Mouse (Mus musculus): ENCODE measurements around the gene Hip1.

Gene Hip1

GRCm38 (mm10) chr5:135544865-135545797 is at the start of gene Hip1:
Gene Hip1 (minus strand): TSS chr5:135545120.
- peak; percentile 92 for DNase-seq (ENCODE audit: low spot score)

GRCm38 (mm10) chr5:135589996-135590784 is 45.3 kb upstream of the Hip1 start:
- DNase-seq (ENCODE audit: low spot score) = no peak

- no peak for DNase-seq (ENCODE audit: low spot score)
These were observed 42.8 kb upstream of the Hip1 start for GRCm38 (mm10) chr5:135587764-135588163.

- DNase-seq (ENCODE audit: low spot score) = no peak
These were observed 40.8 kb upstream of the Hip1 start for GRCm38 (mm10) chr5:135585691-135586090.

GRCm38 (mm10) chr5:135582330-135582729 is 37.4 kb upstream of the Hip1 start:
- DNase-seq (ENCODE audit: low spot score) = no peak

GRCm38 (mm10) chr5:135579331-135579751 is 34.4 kb upstream of the Hip1 start:
- DNase-seq (ENCODE audit: low spot score) = no peak

GRCm38 (mm10) chr5:135576055-135576454 is 31.1 kb upstream of the Hip1 start:
- no peak for DNase-seq (ENCODE audit: low spot score)

GRCm38 (mm10) chr5:135573006-135573405 is 28.1 kb upstream of the Hip1 start, which contains the start of gene Ccl24:
Gene Ccl24 (minus strand): TSS chr5:135573049.
- DNase-seq (ENCODE audit: low spot score) = no peak

GRCm38 (mm10) chr5:135568698-135569097 is 23.8 kb upstream of the Hip1 start:
- no peak for DNase-seq (ENCODE audit: low spot score)

GRCm38 (mm10) chr5:135567556-135568265 is 22.8 kb upstream of the Hip1 start:
- DNase-seq (ENCODE audit: low spot score) = no peak

GRCm38 (mm10) chr5:135563469-135563868 is 18.5 kb upstream of the Hip1 start, which contains the start of gene Ccl26:
Gene Ccl26 (minus strand): TSS chr5:135563569.
- DNase-seq (ENCODE audit: low spot score) = no peak

GRCm38 (mm10) chr5:135557671-135558070 is 12.8 kb upstream of the Hip1 start:
- no peak for DNase-seq (ENCODE audit: low spot score)

GRCm38 (mm10) chr5:135557051-135557450 is 12.1 kb upstream of the Hip1 start:
- DNase-seq (ENCODE audit: low spot score) = no peak

GRCm38 (mm10) chr5:135556259-135556658 is 11.3 kb upstream of the Hip1 start:
- DNase-seq (ENCODE audit: low spot score) = no peak

GRCm38 (mm10) chr5:135551591-135551990 is 6.7 kb upstream of the Hip1 start:
- DNase-seq (ENCODE audit: low spot score) = no peak

- no peak for DNase-seq (ENCODE audit: low spot score)
These were observed 6.0 kb upstream of the Hip1 start for GRCm38 (mm10) chr5:135550910-135551309.

- DNase-seq (ENCODE audit: low spot score) = no peak
These were observed 3.1 kb upstream of the Hip1 start for GRCm38 (mm10) chr5:135547990-135548389.

GRCm38 (mm10) chr5:135544032-135544558 is 825 bp downstream of the Hip1 start:
- no peak for DNase-seq (ENCODE audit: low spot score)

GRCm38 (mm10) chr5:135537794-135538214 is 7.1 kb downstream of the Hip1 start:
- DNase-seq (ENCODE audit: low spot score) = no peak

- no peak for DNase-seq (ENCODE audit: low spot score)
These were observed 7.6 kb downstream of the Hip1 start for GRCm38 (mm10) chr5:135537326-135537725.

- DNase-seq (ENCODE audit: low spot score) = no peak
These were observed 9.1 kb downstream of the Hip1 start for GRCm38 (mm10) chr5:135535867-135536266.

- peak; percentile 27 for DNase-seq (ENCODE audit: low spot score)
These were observed 11.5 kb downstream of the Hip1 start for GRCm38 (mm10) chr5:135533431-135533830.

All from urinary bladder, postnatal 25 days (tissue).